ENCODE assay signal across 31 mouse cellular contexts in the genomic region with DNA sequence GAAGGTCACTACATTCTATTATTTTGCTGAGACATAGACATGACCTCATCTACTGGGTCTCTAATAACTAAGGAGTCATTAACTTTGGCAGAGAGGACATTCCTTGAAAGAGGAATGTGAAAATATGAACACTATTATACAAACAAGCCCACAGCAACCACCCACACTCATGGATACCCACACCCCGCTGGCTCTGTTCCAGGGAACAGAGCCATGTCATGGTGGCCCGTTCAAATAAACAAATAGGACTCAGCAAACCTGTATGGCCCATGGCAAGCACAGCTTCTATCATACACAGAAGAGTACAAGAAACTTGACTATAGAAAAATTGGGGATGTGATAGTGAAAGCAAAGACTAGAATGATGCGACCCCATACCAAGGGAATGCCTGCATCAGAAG.
"Had no signal": no experiment of that assay in that cellular context is flagged by ENCODE, and none has a peak within 500 bp of the region (broad histone marks: within the 10 kb centered on the region; RNA-seq: fewer than 3 reads in every experiment).

No protein-coding gene starts in this region.

- DNase-seq: left cerebral cortex, postnatal 4 days; liver; liver, embryonic 13.5 days; liver, postnatal 0 days; lung, adult 18-20 months; lung, adult 2 months; lung, embryonic 14.5 days; lung, postnatal 10 days; lung, postnatal 14 days; lung, postnatal 36 days; lung, postnatal 4 days; midbrain, embryonic 14.5 days had no signal

- H3K27ac ChIP-seq: limb, embryonic 12.5 days; limb, embryonic 13.5 days; limb, embryonic 15.5 days; liver, embryonic 12.5 days; liver, embryonic 13.5 days; liver, embryonic 14.5 days; liver, embryonic 15.5 days; lung, embryonic 15.5 days; macrophage; midbrain, embryonic 10.5 days; midbrain, embryonic 12.5 days; midbrain, embryonic 13.5 days; midbrain, embryonic 15.5 days; neural tube, embryonic 12.5 days had no signal

- H3K4me3 ChIP-seq: limb, embryonic 12.5 days; limb, embryonic 13.5 days; limb, embryonic 15.5 days; liver, embryonic 12.5 days; liver, embryonic 13.5 days; liver, embryonic 15.5 days; lung, embryonic 15.5 days; megakaryocyte, embryonic 14.5 days; midbrain, embryonic 10.5 days; midbrain, embryonic 12.5 days; midbrain, embryonic 13.5 days; midbrain, embryonic 15.5 days; myocyte; neural tube, embryonic 12.5 days had no signal

- H3K4me2 ChIP-seq: limb, embryonic 12.5 days; limb, embryonic 13.5 days; limb, embryonic 15.5 days; liver, embryonic 11.5 days; liver, embryonic 12.5 days; liver, embryonic 13.5 days; liver, embryonic 15.5 days; lung, embryonic 14.5 days; lung, embryonic 15.5 days; midbrain, embryonic 11.5 days; midbrain, embryonic 12.5 days; midbrain, embryonic 13.5 days; midbrain, embryonic 15.5 days; neural tube, embryonic 12.5 days had no signal

- H3K36me3 ChIP-seq: limb, embryonic 12.5 days; limb, embryonic 13.5 days; limb, embryonic 15.5 days; liver, embryonic 12.5 days; liver, embryonic 13.5 days; liver, embryonic 15.5 days; lung, embryonic 15.5 days; midbrain, embryonic 10.5 days; midbrain, embryonic 12.5 days; midbrain, embryonic 13.5 days; midbrain, embryonic 15.5 days; neural tube, embryonic 12.5 days had no signal

- H3K9ac ChIP-seq: limb, embryonic 12.5 days; limb, embryonic 13.5 days; limb, embryonic 15.5 days; liver, embryonic 12.5 days; liver, embryonic 13.5 days; liver, embryonic 14.5 days; liver, embryonic 15.5 days; liver, postnatal 0 days; lung, embryonic 14.5 days; lung, embryonic 15.5 days; midbrain, embryonic 12.5 days; midbrain, embryonic 13.5 days; midbrain, embryonic 15.5 days; neural tube, embryonic 12.5 days had no signal

- H3K27me3 ChIP-seq: limb, embryonic 12.5 days; limb, embryonic 13.5 days; limb, embryonic 15.5 days; liver, embryonic 12.5 days; liver, embryonic 13.5 days; liver, embryonic 15.5 days; lung, embryonic 15.5 days; megakaryocyte, embryonic 14.5 days; midbrain, embryonic 12.5 days; midbrain, embryonic 13.5 days; midbrain, embryonic 15.5 days; neural tube, embryonic 12.5 days had no signal

- H3K4me1 ChIP-seq: limb, embryonic 12.5 days; limb, embryonic 13.5 days; limb, embryonic 15.5 days; liver, embryonic 12.5 days; liver, embryonic 13.5 days; liver, embryonic 15.5 days; lung, embryonic 15.5 days; megakaryocyte, embryonic 14.5 days; midbrain, embryonic 10.5 days; midbrain, embryonic 12.5 days; neural tube, embryonic 12.5 days had no signal

- H3K9me3 ChIP-seq: limb, embryonic 12.5 days; limb, embryonic 13.5 days; limb, embryonic 15.5 days; liver, embryonic 12.5 days; liver, embryonic 13.5 days; liver, embryonic 15.5 days; lung, embryonic 15.5 days; midbrain, embryonic 10.5 days; midbrain, embryonic 12.5 days; midbrain, embryonic 13.5 days; midbrain, embryonic 15.5 days; neural tube, embryonic 12.5 days had no signal

- ATAC-seq: liver, embryonic 12.5 days; liver, postnatal 0 days; lung, postnatal 0 days; midbrain, embryonic 13.5 days; midbrain, embryonic 15.5 days; midbrain, embryonic 16.5 days had no signal
